Comparison of ENCODE assay signal across 25 mouse cellular contexts in genomic region chr14:120165496-120166045, GRCm38 (mm10).
DNase-seq lines count a peak whose midpoint lies in the region; ATAC-seq and TF ChIP-seq lines count a peak whose summit lies in the region.
"Had no signal": no experiment of that assay in that cellular context is flagged by ENCODE, and none has a peak within 500 bp of the region (broad histone marks: within the 10 kb centered on the region; RNA-seq: fewer than 3 reads in every experiment).

No protein-coding gene starts in this region.

- 60% methylated on average over 10 of the region's 10 CpGs for WGBS in heart, postnatal 0 days
- whole genome bisulfite sequencing in hindbrain, postnatal 0 days, result 92% methylated on average over 10 of the region's 10 CpGs

- H3K27me3 ChIP-seq in heart, postnatal 0 days (ENCODE audit: control insufficient read depth, insufficient read depth, low read length), result no peaks in the 10 kb centered on the region
- H3K27me3 ChIP-seq in hindbrain, postnatal 0 days (ENCODE audit: insufficient read depth, low read length), result no peaks in the 10 kb centered on the region
- H3K27me3 ChIP-seq: CH12.LX; forebrain, embryonic 13.5 days; Patski had no signal

- no peak for TF ChIP-seq CTCF in heart, postnatal 0 days (IDR thresholded peaks at IDR 0.05; ENCODE audit: low read depth)
- TF ChIP-seq CTCF in hindbrain, postnatal 0 days (IDR thresholded peaks at IDR 0.05; ENCODE audit: low read depth), result no peak

- no peak for DNase-seq in heart, postnatal 0 days (ENCODE audit: low spot score)
- no peak for DNase-seq in heart, postnatal 14 days
- DNase-seq in adrenal gland, adult 2 months, result peak; percentile 59
- peak; percentile 54 for DNase-seq in adrenal gland, postnatal 14 days
- no peak for DNase-seq in frontal cortex, postnatal 14 days (ENCODE audit: low spot score in 2 of 2)
- DNase-seq in left cerebral cortex, adult 9 months (ENCODE audit: low spot score in 2 of 2), result no peak
- no peak for DNase-seq in hindbrain, postnatal 0 days (ENCODE audit: low spot score)
- DNase-seq: B cell, adult 2 months; cerebellum, adult 18-20 months; cerebellum, adult 9-10 months; cerebellum, postnatal 14 days; gastrocnemius, adult 2 months; gastrocnemius, postnatal 14 days; heart, adult 11 months; heart, postnatal 10 days; heart, postnatal 4 days had no signal

- no peaks in the 10 kb centered on the region for H3K9me3 ChIP-seq in heart, postnatal 0 days (replicated peaks; ENCODE audit: control insufficient read depth, low read length)
- H3K9me3 ChIP-seq in hindbrain, postnatal 0 days (ENCODE audit: low read length), result no peaks in the 10 kb centered on the region
- H3K9me3 ChIP-seq: forebrain, embryonic 10.5 days; forebrain, embryonic 13.5 days had no signal

- H3K4me1 ChIP-seq in heart, postnatal 0 days (ENCODE audit: control insufficient read depth, insufficient read depth), result no peaks in the 10 kb centered on the region
- no peaks in the 10 kb centered on the region for H3K4me1 ChIP-seq in hindbrain, postnatal 0 days (ENCODE audit: insufficient read depth, low read length)
- H3K4me1 ChIP-seq: forebrain, embryonic 10.5 days; forebrain, embryonic 13.5 days had no signal

- no peaks in the 10 kb centered on the region for H3K36me3 ChIP-seq in heart, postnatal 0 days (replicated peaks; ENCODE audit: control insufficient read depth, insufficient read depth, low read length)
- no peaks in the 10 kb centered on the region for H3K36me3 ChIP-seq in hindbrain, postnatal 0 days (ENCODE audit: insufficient read depth, low read length)
- H3K36me3 ChIP-seq: forebrain, embryonic 10.5 days; G1E had no signal

- no peak overlapping the region for H3K27ac ChIP-seq in heart, postnatal 0 days (ENCODE audit: low read depth)
- H3K27ac ChIP-seq in hindbrain, postnatal 0 days, result no peak overlapping the region
- H3K27ac ChIP-seq: forebrain, embryonic 10.5 days; forebrain, embryonic 13.5 days; gastrocnemius, adult 2 months; hindbrain, embryonic 14.5 days had no signal

- no peak overlapping the region for H3K9ac ChIP-seq in heart, postnatal 0 days (replicated peaks; ENCODE audit: low read depth, low read length)
- H3K9ac ChIP-seq in hindbrain, postnatal 0 days (replicated peaks; ENCODE audit: low read length), result no peak overlapping the region
- H3K9ac ChIP-seq: forebrain, embryonic 13.5 days; hindbrain, embryonic 14.5 days had no signal

- intact Hi-C loops in heart, postnatal 14 days (cut with DNase I), result no loop called here

- ATAC-seq in heart, postnatal 0 days (ENCODE audit: insufficient read depth, low read depth), result peak; percentile 30
- no peak for ATAC-seq in hindbrain, postnatal 0 days
- ATAC-seq: forebrain, embryonic 13.5 days; forebrain, embryonic 16.5 days; intestine, postnatal 0 days; Patski had no signal

- no peak overlapping the region for H3K4me3 ChIP-seq in heart, postnatal 0 days (ENCODE audit: low read depth, low read length)
- H3K4me3 ChIP-seq in hindbrain, postnatal 0 days (ENCODE audit: low read length), result no peak overlapping the region
- H3K4me3 ChIP-seq: forebrain, embryonic 10.5 days; forebrain, embryonic 13.5 days; gastrocnemius, adult 2 months had no signal

- no peak for TF ChIP-seq EP300 in heart, postnatal 0 days (IDR thresholded peaks at IDR 0.05; ENCODE audit: low read depth)

- H3K4me2 ChIP-seq in heart, postnatal 0 days (ENCODE audit: low read depth, low read length), result no peak overlapping the region
- H3K4me2 ChIP-seq in hindbrain, postnatal 0 days (ENCODE audit: low read depth, low read length), result no peak overlapping the region
- H3K4me2 ChIP-seq: forebrain, embryonic 13.5 days; heart, embryonic 11.5 days; hindbrain, embryonic 14.5 days had no signal

Comparison
In these comparisons a context has a peak if more than half of its experiments do, and no peak if none do; other contexts are left out.
1. DNase-seq: peak in adrenal gland, adult 2 months (single experiment) and adrenal gland, postnatal 14 days (single experiment); none in heart, postnatal 0 days (single experiment), heart, postnatal 14 days (0 of 2), frontal cortex, postnatal 14 days (0 of 2), left cerebral cortex, adult 9 months (0 of 2) and hindbrain, postnatal 0 days (single experiment).